Mouse (Mus musculus) myocyte (in vitro differentiated cells): ENCODE data around the gene Olfr211. TPM values are rescaled to one million over a fixed set of nuclear protein-coding genes. Genes with fewer than 3 reads are reported as not detected.

Experiments used
- H3K27me3 ChIP-seq: one replicate; pipeline ENCODE4 v1.6.1; 2011; ENCODE audit not compliant: control insufficient read depth, insufficient read depth, insufficient read length
- H3K36me3 ChIP-seq: one replicate; pipeline ENCODE4 v1.6.1; 2011; ENCODE audit not compliant: control insufficient read depth, insufficient read depth
- H3K4me2 ChIP-seq: one replicate; pipeline ENCODE4 v1.6.1; 2011; ENCODE audit warnings: low read depth, control low read depth
- H3K4me3 ChIP-seq: one replicate; pipeline ENCODE4 v1.5.1; 2011; ENCODE audit warnings: mild to moderate bottlenecking, control low read depth, moderate library complexity
- H3K79me2 ChIP-seq: one replicate; pipeline ENCODE4 v1.6.1; 2011; ENCODE audit not compliant: control insufficient read depth, insufficient read depth
- H3ac ChIP-seq: one replicate; pipeline ENCODE4 v1.6.1; 2011; ENCODE audit not compliant: control insufficient read depth, insufficient read length
- CEBPB ChIP-seq: IDR thresholded peaks from 2 replicates; pipeline ENCODE4 v1.6.1; 2011; ENCODE audit warnings: mild to moderate bottlenecking, moderate library complexity; ENCODE audit not compliant: poor library complexity, insufficient read depth, severe bottlenecking
- E2F4 ChIP-seq: IDR thresholded peaks from one replicate; pipeline ENCODE4 v1.6.1; 2011; ENCODE audit warnings: mild to moderate bottlenecking, control low read depth, moderate library complexity; ENCODE audit not compliant: insufficient read depth
- MAX ChIP-seq: IDR thresholded peaks from one replicate; pipeline ENCODE4 v1.6.1; 2011; ENCODE audit warnings: low read depth, mild to moderate bottlenecking, control low read depth
- MYOD1 ChIP-seq, 3 experiments: IDR thresholded peaks; one replicate each; pipeline ENCODE4 v1.6.1; 2011; ENCODE audit warnings: control low read depth in 2 of 3, low read depth in 2 of 3, mild to moderate bottlenecking in 2 of 3, moderate library complexity in 1 of 3; ENCODE audit not compliant: insufficient read length in 2 of 3, control insufficient read depth in 1 of 3
- MYOG ChIP-seq, 3 experiments: IDR thresholded peaks; one replicate each; pipeline ENCODE4 v1.6.1; 2011; ENCODE audit warnings: control low read depth in 2 of 3, low read depth in 2 of 3, mild to moderate bottlenecking in 2 of 3; ENCODE audit not compliant: insufficient read length in 2 of 3, control insufficient read depth in 1 of 3, insufficient read depth in 1 of 3
- POLR2A ChIP-seq: IDR thresholded peaks from one replicate; pipeline ENCODE4 v1.6.1; 2011; ENCODE audit warnings: low read depth, mild to moderate bottlenecking, control low read depth, moderate library complexity; ENCODE audit not compliant: insufficient read length
- POLR2AphosphoS2 ChIP-seq: IDR thresholded peaks from one replicate; pipeline ENCODE4 v1.6.1; 2011; ENCODE audit warnings: low read depth, control low read depth; ENCODE audit not compliant: insufficient read length
- REST ChIP-seq: IDR thresholded peaks from one replicate; pipeline ENCODE4 v1.6.1; 2011; ENCODE audit warnings: mild to moderate bottlenecking, control low read depth, moderate library complexity; ENCODE audit not compliant: insufficient read depth, insufficient read length
- SRF ChIP-seq: IDR thresholded peaks from one replicate; pipeline ENCODE4 v1.6.1; 2011; ENCODE audit warnings: low read depth; ENCODE audit not compliant: control insufficient read depth, insufficient read length
- TCF12 ChIP-seq: IDR thresholded peaks from one replicate; pipeline ENCODE4 v1.6.1; 2011; ENCODE audit warnings: mild to moderate bottlenecking, control low read depth; ENCODE audit not compliant: poor library complexity, insufficient read depth, severe bottlenecking
- TCF3 ChIP-seq: IDR thresholded peaks from one replicate; pipeline ENCODE4 v1.6.1; 2011; ENCODE audit warnings: low read depth, control low read depth; ENCODE audit not compliant: insufficient read length
- USF1 ChIP-seq: IDR thresholded peaks from one replicate; pipeline ENCODE4 v1.6.1; 2011; ENCODE audit warnings: low read depth, mild to moderate bottlenecking, control low read depth, moderate library complexity
- polyA plus RNA-seq: library from polyadenylated mRNA; unstranded; fragments of >200 nt; fragmentation: generic; extraction: Trizol; gene quantifications from one replicate; pipeline ENCODE4 v1.2.1, GENCODE M21; 2012; ENCODE audit warnings: missing spikeins

Gene Olfr211
- polyA plus RNA-seq, 1 experiment = not detected

- no peak for TF ChIP-seq MYOD1 (IDR thresholded peaks at IDR 0.05; ENCODE audit: control insufficient read depth in 1 of 3, insufficient read length in 2 of 3, low read depth in 2 of 3)
- TF ChIP-seq TCF3 = no peak
- no peak for TF ChIP-seq SRF
- TF ChIP-seq TCF12 = no peak
- TF ChIP-seq POLR2AphosphoS2 = no peak
- TF ChIP-seq E2F4 = no peak
Measured at GRCm38 (mm10) chr6:116456482-116456881, 32.4 kb upstream of the Olfr211 start.

GRCm38 (mm10) chr6:116458728-116459127 lies 30.2 kb upstream of the Olfr211 start:
- peaks cover 4% of the 10 kb centered on the region for H3K36me3 ChIP-seq
- H3ac ChIP-seq = no peak overlapping the region
- no peak for TF ChIP-seq MAX
- no peak for TF ChIP-seq SRF
- no peak for TF ChIP-seq CEBPB
- TF ChIP-seq E2F4 = no peak
- no peak for TF ChIP-seq MYOD1 (IDR thresholded peaks at IDR 0.05; ENCODE audit: control insufficient read depth in 1 of 3, insufficient read length in 2 of 3, low read depth in 2 of 3)
- no peak overlapping the region for H3K4me3 ChIP-seq
- H3K4me2 ChIP-seq = no peak overlapping the region
- no peaks in the 10 kb centered on the region for H3K27me3 ChIP-seq
- H3K79me2 ChIP-seq = no peaks in the 10 kb centered on the region

More at GRCm38 (mm10) chr6:116456482-116456881, 32.4 kb upstream of the Olfr211 start:
- Histone ChIP-seq H3K79me2 (no peaks in the 10 kb centered on the region), H3K4me2 (peak overlapping the region; percentile 66), H3K36me3 (peaks cover 4% of the 10 kb centered on the region), H3K4me3 (no peak overlapping the region), H3ac (no peak overlapping the region), H3K27me3 (no peaks in the 10 kb centered on the region)

- Histone ChIP-seq H3ac (no peak overlapping the region), H3K36me3 (no peaks in the 10 kb centered on the region), H3K79me2 (no peaks in the 10 kb centered on the region), H3K4me2 (no peak overlapping the region), H3K4me3 (no peak overlapping the region), H3K27me3 (no peaks in the 10 kb centered on the region)
- no peak for TF ChIP-seq MAX
- TF ChIP-seq SRF = no peak
- TF ChIP-seq USF1 = no peak
- TF ChIP-seq TCF12 = no peak
- TF ChIP-seq TCF3 = no peak
- TF ChIP-seq POLR2AphosphoS2 = no peak
- TF ChIP-seq MYOG (IDR thresholded peaks at IDR 0.05; ENCODE audit: control insufficient read depth in 1 of 3, insufficient read depth in 1 of 3, insufficient read length in 2 of 3, low read depth in 2 of 3) = no peak
- no peak for TF ChIP-seq REST
Measured at GRCm38 (mm10) chr6:116459232-116459631, 29.7 kb upstream of the Olfr211 start.

- TF ChIP-seq TCF3 (no peak), TCF12 (no peak), POLR2A (peak; percentile 53), MYOG (IDR thresholded peaks at IDR 0.05; ENCODE audit: control insufficient read depth in 1 of 3, insufficient read depth in 1 of 3, insufficient read length in 2 of 3, low read depth in 2 of 3) (no peak), MYOD1 (IDR thresholded peaks at IDR 0.05; ENCODE audit: control insufficient read depth in 1 of 3, insufficient read length in 2 of 3, low read depth in 2 of 3) (no peak), MAX (no peak), REST (no peak), USF1 (no peak)
- Histone ChIP-seq H3K4me2 (peak within 1 kb of the TSS; percentile 34), H3K4me3 (peak within 1 kb of the TSS; percentile 14), H3K79me2 (no peaks in the 10 kb centered on the region), H3ac (peak within 1 kb of the TSS; percentile 18), H3K27me3 (no peaks in the 10 kb centered on the region), H3K36me3 (no peaks in the 10 kb centered on the region)
Measured at GRCm38 (mm10) chr6:116460544-116461283, 28.2 kb upstream of the Olfr211 start, which contains the start of gene Alox5. Gene Alox5 (minus strand): TSS chr6:116461178.

GRCm38 (mm10) chr6:116468081-116468480 lies 20.8 kb upstream of the Olfr211 start:
- Histone ChIP-seq H3K36me3 (no peaks in the 10 kb centered on the region), H3K4me2 (no peak overlapping the region), H3K4me3 (no peak overlapping the region), H3K79me2 (no peaks in the 10 kb centered on the region), H3K27me3 (no peaks in the 10 kb centered on the region), H3ac (no peak overlapping the region)
- TF ChIP-seq POLR2A (no peak), SRF (no peak), E2F4 (no peak), MAX (no peak), CEBPB (no peak), TCF12 (no peak), POLR2AphosphoS2 (no peak), REST (no peak), MYOG (IDR thresholded peaks at IDR 0.05; ENCODE audit: control insufficient read depth in 1 of 3, insufficient read depth in 1 of 3, insufficient read length in 2 of 3, low read depth in 2 of 3) (no peak), USF1 (no peak)
